Mouse (Mus musculus) thymus, postnatal 14 days (tissue): ENCODE results near the gene Ube4b.
A peak's percentile ranks its signal among the peaks of the same experiment; 100 is the strongest.
"Not testable (repeated sequence)": the region's sequence is repeated elsewhere in the genome, so short reads cannot be mapped to it uniquely, and the experiment has no call there.

Experiments
- DNase-seq: peaks from one replicate; pipeline ENCODE4 v3.0.0; 2021

Gene Ube4b

DNA sequence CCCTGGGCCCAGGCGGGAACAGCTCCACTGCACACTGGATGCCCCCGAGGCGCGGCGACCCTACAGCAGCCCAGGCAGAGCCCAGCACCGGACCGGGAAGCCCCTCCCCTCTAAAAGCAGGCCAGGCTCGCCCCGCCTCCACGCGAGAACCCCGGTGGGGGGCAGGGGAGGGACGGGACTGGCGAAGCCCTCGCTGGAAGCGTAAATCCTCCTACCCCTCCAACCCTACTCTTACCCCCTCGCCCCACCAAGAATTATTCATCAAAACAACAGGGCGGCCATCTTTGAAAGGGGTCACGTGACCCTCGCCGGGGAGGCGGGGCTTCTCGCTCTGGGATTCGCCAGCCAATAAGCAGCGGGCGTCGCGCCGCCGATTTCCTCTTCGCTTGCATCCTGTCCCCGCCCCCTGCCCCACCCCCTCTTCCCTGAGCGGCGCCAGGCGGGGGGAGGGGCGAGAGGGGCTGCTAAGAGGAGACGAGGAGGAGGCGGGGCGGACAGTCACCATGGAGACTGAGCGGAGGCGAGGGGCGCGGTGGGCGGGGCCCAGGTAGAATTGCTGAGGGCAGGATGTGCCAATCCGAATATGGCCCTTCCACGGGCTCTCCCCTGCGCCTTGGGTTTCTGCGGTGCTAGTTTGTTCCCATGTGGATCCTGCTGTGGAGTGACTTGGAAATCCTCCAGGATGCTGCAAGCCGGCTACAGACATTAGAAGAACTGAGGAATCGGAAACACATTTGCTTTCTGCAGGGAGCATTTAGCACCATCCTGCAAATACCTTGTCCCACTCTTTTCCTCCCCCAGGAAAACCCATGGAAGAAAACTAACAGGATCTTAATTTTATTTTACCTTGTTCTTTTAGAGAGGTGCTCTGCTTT lies at the start of gene Ube4b:
Ube4b (minus strand) TSS at position 425 of the 875 bp plus-strand sequence.
- DNase-seq, result peak; percentile 100

DNA sequence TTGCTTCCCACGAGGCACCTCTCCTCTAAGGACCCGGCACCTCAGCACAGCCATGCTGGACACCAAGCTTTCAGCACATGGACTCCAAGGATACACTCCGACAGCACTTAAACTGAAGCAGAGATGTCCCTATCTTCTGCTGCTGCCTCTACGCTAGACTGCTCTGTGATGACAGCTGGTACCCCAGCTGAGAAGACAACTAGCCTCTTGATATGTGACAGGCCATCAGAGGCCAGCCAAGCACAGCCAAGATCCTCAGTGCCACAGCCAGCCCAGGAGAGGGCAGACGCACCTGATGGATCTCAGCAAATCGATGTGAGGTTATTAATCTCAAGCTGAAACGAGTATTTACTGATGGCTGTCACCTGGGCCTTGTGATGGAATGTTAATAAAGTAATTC lies 48.5 kb upstream of the Ube4b start:
- DNase-seq, result no peak

DNA sequence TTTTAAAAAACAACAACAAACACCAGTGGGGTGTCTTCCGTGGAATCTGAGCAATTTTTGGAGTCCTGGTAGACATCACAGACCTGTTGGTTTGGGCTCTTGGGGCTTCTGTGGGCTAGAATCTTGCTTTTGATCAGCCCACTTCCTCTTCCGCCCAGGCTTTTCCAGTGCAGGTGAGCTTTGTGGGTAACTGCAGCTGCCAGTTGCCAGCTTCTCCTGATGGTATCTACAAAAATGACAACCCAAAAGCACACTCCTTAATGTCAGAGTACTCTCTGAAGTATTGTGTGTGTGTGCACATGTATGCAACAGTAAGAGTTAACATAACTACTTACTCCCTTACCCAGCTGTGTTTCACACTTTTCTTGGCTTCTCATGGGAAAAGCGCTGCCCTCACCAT lies 43.0 kb upstream of the Ube4b start:
- peak; percentile 87 for DNase-seq

DNA sequence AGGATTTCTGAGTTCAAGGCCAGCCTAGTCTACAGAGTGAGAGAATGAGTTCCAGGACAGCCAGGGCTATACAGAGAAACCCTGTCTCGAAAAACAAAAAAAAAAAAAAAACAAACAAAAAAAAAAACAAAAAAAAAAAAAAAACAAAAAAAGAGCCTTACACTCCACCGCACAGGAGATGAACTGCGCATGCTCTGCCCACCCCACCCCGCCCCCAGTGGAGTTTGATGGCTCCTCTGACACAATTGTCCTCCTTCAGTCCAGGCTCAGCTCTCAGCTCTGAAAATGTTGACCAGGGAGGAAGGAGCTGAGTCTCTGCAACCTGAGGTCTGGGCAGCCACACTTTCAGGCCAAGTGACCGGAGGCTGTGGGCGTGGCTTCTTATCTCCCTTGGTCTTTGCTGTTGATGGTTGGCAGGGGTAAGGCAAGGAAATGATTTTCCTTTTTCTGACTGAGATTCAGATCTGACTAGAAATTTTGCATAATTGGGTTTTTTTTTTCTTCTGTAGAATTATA lies 36.9 kb upstream of the Ube4b start:
- peak; percentile 30 for DNase-seq

DNA sequence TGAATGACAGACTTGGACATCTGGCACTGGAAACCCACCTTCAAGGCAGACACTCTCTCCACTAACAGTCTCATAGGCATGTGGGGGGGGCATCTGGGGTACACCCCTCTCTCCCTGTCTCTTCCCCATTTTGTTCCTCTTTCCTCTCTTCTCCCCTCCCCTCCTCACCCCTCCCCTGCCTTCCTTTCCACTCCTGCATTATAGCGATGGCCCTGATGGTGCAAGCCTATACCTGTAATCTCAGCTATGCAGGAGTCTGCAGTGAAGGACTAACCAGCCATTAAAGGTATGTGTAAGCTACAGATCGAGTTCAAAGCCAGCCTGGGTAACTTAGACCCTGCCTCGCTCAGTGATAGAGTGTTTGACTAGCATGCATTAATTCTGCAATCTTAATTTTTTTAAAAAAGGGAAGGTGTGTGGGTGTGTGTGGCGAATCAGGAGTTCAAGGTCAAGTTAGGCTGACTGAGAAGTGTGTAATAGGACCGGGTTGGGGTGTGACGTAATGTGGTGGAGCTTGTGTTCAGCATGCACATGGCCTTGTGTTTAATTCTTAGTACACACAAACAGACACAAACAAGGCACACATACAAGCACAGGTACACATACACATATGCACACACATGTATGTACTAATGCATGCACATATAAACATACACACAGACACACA lies 35.9 kb upstream of the Ube4b start:
- no peak for DNase-seq

DNA sequence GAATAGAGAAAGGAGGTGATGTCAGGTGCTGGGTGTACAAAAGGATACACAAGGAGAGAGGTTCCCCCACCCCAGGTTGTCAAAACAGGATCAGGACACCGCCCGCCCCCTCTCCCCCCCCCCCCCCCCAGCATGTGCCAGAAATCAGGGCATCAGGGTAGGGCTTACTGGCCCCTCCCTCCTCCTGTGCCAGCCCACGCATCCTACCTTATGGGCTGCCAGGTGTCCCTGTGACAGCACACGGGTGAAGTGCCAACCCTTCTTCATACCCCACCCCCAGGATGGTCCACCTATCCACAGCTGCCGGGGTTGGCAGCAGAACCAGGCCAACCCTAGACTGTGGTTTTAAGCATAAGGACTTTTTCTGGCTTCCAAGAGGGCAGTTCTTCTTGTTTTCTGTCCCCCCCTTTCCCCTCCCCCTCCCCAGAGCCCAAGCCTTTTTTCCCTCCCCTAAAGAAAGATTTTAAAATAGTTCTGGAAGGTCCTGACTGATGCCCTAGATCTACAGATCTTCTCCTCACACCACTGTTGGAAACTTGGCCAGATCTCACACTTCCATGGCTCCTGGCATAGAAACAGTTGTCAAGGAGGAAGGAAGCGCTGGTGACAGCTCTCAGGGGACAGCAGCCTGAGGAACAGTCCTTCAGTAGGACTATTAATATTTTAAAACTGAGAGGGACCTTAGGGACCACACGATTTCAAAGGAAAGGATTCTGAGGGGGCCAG lies 35.2 kb upstream of the Ube4b start:
- DNase-seq, result peak; percentile 49

DNA sequence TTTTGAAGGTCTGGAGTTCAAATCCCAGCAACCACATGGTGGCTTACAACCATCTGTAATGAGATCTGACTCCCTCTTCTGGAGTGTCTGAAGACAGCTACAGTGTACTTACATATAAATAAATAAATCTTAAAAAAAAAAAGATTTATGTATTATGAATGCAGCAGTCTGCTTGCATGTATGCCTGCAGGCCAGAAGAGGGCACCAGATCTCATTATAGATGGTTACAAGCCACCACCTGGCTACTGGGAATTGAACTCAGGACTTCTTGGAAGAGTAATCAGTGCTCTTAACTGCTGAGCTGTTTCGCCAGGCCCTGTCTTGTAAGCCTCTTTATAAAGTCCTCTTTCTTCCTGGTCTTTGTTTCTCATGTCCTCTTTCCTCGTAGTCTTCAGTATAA lies 33.9 kb upstream of the Ube4b start:
- not testable (repeated sequence) for DNase-seq

- no peak for DNase-seq
These were observed 32.9 kb upstream of the Ube4b start for GRCm38 (mm10) chr4:149459425-149459824.

DNA sequence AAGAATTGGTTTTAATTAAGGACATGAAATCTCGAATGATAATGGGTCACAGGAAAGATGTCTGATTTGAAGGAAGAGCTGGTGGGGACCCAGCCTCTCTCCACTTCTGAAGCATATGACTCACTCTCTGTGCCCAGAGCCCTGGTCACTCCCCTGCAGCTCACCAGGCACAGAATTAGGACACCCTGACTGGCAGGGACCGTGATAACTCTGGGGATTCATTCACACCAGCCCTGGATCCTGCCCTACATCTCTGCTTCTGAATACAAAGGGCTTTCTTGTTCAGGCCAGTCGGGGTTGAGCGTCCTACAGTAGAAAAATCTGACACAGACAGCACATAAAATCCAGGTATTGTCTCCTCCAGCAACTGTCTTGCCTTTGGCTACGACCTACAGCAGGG lies 32.0 kb upstream of the Ube4b start:
- no peak for DNase-seq

DNA sequence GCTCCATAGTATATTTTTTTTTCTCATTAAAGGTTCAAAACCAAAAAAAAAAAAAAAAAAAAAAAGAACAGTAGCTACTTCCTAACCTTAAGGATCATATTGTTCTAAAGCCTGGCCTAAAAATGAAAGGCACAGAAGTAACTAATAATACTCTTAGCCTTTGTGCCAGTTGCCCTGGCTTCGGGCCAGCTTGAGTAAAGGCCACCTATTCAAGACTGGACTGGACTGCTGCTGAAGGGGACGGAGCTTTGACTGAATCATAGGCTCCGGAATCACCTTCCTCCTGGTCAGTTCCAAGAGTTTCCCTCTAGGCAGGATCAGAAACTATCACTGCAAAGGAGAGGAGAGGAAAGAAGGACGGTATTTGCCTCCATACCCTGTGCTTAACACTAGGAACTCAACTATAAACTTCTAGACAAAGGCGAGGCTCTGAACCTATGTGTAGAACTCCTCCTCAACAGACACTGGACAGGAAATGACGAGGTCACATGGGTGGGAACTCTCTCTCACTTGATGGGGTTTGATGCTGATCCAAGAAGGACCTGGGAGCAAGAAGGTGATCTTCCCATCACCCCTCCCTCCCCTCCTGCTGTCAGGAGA lies 31.4 kb upstream of the Ube4b start:
- no peak for DNase-seq

GRCm38 (mm10) chr4:149457163-149457562 lies 30.6 kb upstream of the Ube4b start:
- not testable (repeated sequence) for DNase-seq

GRCm38 (mm10) chr4:149454879-149455278 lies 28.3 kb upstream of the Ube4b start, which contains the start of gene Rbp7:
Gene Rbp7, minus strand, starts transcription at chr4:149454978.
- no peak for DNase-seq

DNA sequence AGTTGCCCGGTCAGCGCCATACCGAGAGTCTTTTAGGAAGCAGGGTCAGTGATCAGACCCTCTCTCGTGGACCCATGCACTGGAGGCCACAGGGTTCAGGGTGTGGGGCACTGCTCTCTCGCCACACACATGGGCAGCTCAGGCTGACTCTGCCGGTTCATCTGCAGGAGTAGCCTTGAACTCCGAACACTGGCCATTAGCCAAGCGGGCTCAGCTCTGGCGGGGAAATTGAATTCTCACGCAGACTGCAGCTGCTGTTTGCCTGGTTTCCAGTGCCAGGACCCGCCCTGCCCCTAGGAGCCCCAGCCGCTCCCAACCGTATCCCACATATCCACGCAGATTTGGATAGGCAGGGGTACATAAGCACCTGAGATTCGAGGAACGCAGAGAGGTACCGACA lies 27.7 kb upstream of the Ube4b start:
- DNase-seq, result no peak

GRCm38 (mm10) chr4:149453656-149454055 lies 27.1 kb upstream of the Ube4b start:
- peak; percentile 86 for DNase-seq

DNA sequence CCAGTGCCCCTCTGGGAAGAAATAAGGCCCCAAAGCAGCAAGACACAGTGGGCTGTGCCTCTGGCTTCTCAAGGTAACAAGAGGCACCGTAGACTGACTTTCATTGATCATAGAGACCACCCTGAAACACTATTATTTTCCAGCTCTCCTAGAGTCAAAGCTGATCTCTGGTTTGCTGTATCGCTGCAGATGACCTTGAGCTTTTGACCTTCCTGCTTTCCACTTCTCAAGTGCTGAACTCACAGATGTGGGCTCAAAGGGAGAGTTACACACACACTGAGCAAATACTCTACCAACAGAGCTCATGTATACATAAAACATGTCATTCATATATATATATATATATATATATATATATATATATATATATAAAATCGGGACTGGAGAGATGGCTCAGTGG lies 24.1 kb upstream of the Ube4b start:
- DNase-seq, result no peak

DNA sequence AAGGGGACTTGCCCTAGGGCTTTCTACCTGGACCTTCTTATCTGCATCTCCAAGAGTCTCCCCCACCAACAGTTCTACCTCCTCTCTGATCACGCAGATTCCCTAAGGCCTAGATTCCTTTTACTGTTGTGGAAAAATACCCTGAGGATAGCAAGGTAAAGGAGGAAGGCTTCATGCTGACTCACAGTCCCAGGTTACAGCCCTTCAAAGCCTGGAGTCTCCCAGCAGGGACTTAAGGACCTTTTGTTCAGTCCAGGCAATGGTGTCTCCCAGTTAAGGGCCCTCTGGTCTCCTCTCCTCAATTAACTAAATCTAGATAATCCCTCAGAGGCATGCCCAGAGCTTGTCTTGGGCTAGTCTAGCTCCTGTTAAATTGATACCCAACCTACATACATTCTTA lies 19.8 kb upstream of the Ube4b start:
- DNase-seq, result no peak

GRCm38 (mm10) chr4:149445868-149446267 lies 19.3 kb upstream of the Ube4b start:
- peak; percentile 56 for DNase-seq

DNA sequence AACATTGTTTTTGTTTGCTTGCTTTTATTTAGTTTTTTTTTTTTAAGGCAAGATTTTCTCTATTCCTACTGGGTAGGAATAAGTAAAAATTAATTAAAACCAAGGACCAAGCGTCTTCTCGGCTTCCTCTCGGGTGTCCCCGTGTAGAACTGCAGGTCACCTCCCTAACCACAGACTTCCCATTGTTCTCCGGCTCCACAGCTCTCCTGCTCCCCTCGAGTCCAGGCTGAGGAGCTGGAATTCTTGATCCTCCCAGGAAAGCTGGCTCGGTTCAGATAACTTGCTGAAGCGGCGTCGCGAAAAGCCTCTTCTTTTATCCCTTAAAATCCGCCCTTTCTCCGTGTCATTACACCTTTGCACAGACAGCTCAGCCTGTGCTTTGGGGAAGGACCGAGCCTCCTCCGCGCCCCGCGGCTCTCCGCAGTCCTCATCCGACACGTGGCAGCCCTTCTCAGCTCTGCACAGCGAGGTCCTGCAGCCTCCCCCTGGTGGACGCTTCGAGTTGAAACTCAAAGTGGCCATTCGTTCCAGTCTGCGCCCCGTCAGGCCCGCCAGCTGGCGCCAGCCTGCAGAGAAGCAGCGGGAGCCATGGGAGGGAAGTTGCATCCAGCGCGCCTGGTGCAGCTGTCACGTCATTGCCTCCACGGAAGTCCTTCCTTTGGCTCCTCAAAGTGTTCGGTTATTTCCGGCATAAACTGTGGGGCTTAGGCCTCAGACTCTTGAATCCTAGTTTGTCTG lies 18.6 kb upstream of the Ube4b start:
- DNase-seq, result peak; percentile 89

- DNase-seq, result no peak
These were observed 17.9 kb upstream of the Ube4b start for GRCm38 (mm10) chr4:149444465-149444864.

GRCm38 (mm10) chr4:149442436-149442835 lies 15.9 kb upstream of the Ube4b start:
- no peak for DNase-seq

- no peak for DNase-seq
These were observed 14.0 kb upstream of the Ube4b start for GRCm38 (mm10) chr4:149440576-149440975.

GRCm38 (mm10) chr4:149431887-149432286 lies 5.3 kb upstream of the Ube4b start:
- not testable (repeated sequence) for DNase-seq
